Mouse (Mus musculus) myocyte (in vitro differentiated cells): ENCODE measurements around the gene Zfp935.
"Not testable (repeated sequence)": the region's sequence is repeated elsewhere in the genome, so short reads cannot be mapped to it uniquely, and the experiment has no call there.

Experiments
- CEBPB ChIP-seq: IDR thresholded peaks from 2 replicates; pipeline ENCODE4 v1.6.1; 2011; ENCODE audit warnings: mild to moderate bottlenecking, moderate library complexity; ENCODE audit not compliant: poor library complexity, insufficient read depth, severe bottlenecking
- E2F4 ChIP-seq: IDR thresholded peaks from one replicate; pipeline ENCODE4 v1.6.1; 2011; ENCODE audit warnings: mild to moderate bottlenecking, control low read depth, moderate library complexity; ENCODE audit not compliant: insufficient read depth
- MAX ChIP-seq: IDR thresholded peaks from one replicate; pipeline ENCODE4 v1.6.1; 2011; ENCODE audit warnings: low read depth, mild to moderate bottlenecking, control low read depth
- MYOD1 ChIP-seq, 3 experiments: IDR thresholded peaks; one replicate each; pipeline ENCODE4 v1.6.1; 2011; ENCODE audit warnings: control low read depth in 2 of 3, low read depth in 2 of 3, mild to moderate bottlenecking in 2 of 3, moderate library complexity in 1 of 3; ENCODE audit not compliant: insufficient read length in 2 of 3, control insufficient read depth in 1 of 3
- MYOG ChIP-seq, 3 experiments: IDR thresholded peaks; one replicate each; pipeline ENCODE4 v1.6.1; 2011; ENCODE audit warnings: control low read depth in 2 of 3, low read depth in 2 of 3, mild to moderate bottlenecking in 2 of 3; ENCODE audit not compliant: insufficient read length in 2 of 3, control insufficient read depth in 1 of 3, insufficient read depth in 1 of 3
- POLR2A ChIP-seq: IDR thresholded peaks from one replicate; pipeline ENCODE4 v1.6.1; 2011; ENCODE audit warnings: low read depth, mild to moderate bottlenecking, control low read depth, moderate library complexity; ENCODE audit not compliant: insufficient read length
- POLR2AphosphoS2 ChIP-seq: IDR thresholded peaks from one replicate; pipeline ENCODE4 v1.6.1; 2011; ENCODE audit warnings: low read depth, control low read depth; ENCODE audit not compliant: insufficient read length
- REST ChIP-seq: IDR thresholded peaks from one replicate; pipeline ENCODE4 v1.6.1; 2011; ENCODE audit warnings: mild to moderate bottlenecking, control low read depth, moderate library complexity; ENCODE audit not compliant: insufficient read depth, insufficient read length
- SRF ChIP-seq: IDR thresholded peaks from one replicate; pipeline ENCODE4 v1.6.1; 2011; ENCODE audit warnings: low read depth; ENCODE audit not compliant: control insufficient read depth, insufficient read length
- TCF12 ChIP-seq: IDR thresholded peaks from one replicate; pipeline ENCODE4 v1.6.1; 2011; ENCODE audit warnings: mild to moderate bottlenecking, control low read depth; ENCODE audit not compliant: poor library complexity, insufficient read depth, severe bottlenecking
- USF1 ChIP-seq: IDR thresholded peaks from one replicate; pipeline ENCODE4 v1.6.1; 2011; ENCODE audit warnings: low read depth, mild to moderate bottlenecking, control low read depth, moderate library complexity

DNA sequence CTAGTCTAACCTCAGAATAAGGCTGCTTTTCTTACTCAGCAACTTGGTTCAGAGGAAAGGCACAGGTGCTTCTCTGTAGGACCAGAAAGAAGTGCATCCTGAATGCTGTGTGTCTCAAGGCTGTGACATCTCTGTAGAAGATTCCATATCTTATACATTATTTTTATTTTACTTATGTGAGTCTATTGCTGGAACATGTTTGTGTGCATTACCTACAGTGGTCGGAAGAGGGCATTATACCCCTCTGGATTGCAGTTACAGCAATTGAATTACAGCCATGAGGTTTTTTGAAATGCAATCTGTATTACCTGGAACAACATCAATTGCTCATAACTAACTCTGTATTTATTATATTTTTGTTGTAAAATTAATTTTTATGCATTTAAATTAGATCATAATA lies 3.4 kb upstream of the Zfp935 start:
- not testable (repeated sequence) for TF ChIP-seq POLR2A; MAX; POLR2AphosphoS2; E2F4; TCF12; USF1; MYOG (IDR thresholded peaks at IDR 0.05; ENCODE audit: control insufficient read depth in 1 of 3, insufficient read depth in 1 of 3, insufficient read length in 2 of 3, low read depth in 2 of 3); MYOD1 (IDR thresholded peaks at IDR 0.05; ENCODE audit: control insufficient read depth in 1 of 3, insufficient read length in 2 of 3, low read depth in 2 of 3); REST; CEBPB; SRF
